Mouse (Mus musculus): ENCODE measurements around the gene Gm7137. TPM values are rescaled to one million over a fixed set of nuclear protein-coding genes. Genes with fewer than 3 reads are reported as not detected.
A peak's percentile ranks its signal among the peaks of the same experiment; 100 is the strongest.
"Not testable (repeated sequence)": the region's sequence is repeated elsewhere in the genome, so short reads cannot be mapped to it uniquely, and the experiment has no call there.

The Gm7137 gene
- polyA plus RNA-seq, 1 experiment from 2014 or later: not detected

DNA sequence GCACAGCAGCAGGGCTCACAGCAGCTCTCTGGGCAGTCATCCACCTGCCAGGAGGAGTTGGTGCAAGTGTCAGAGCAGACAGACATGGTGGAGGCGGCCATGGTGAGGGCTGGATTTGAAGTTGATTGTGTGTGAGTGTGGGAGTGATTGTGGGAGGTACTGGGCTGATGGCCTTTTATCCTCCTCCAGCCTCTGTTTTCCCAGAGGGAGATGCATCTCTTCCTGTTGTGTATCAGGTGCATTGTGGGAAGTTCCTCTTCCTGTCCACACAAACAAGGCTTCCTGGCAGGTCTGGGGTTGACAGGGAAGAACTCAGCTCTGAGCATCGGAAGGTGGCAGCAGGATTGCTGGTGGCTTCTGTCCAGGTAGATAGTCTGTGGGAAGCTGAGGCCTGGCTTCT, 7.0 kb upstream of the Gm7137 start, which contains the start of gene Gm9639:
Gene Gm9639, minus strand, starts transcription at position 101 of the 400 bp plus-strand sequence.
- H3K27ac ChIP-seq (replicated peaks): no peak within 1 kb of the TSS
- 58% methylated on average over 2 of the region's 2 CpGs for WGBS
- H3K36me3 ChIP-seq: no peaks in the 10 kb centered on the region

GRCm38 (mm10) chr10:77788621-77789020, 621 bp upstream of the Gm7137 start:
- no peaks in the 10 kb centered on the region for H3K9me3 ChIP-seq
- H3K27me3 ChIP-seq: no peaks in the 10 kb centered on the region
- WGBS: 88% methylated on average over 2 of the region's 2 CpGs
- H3K9ac ChIP-seq (replicated peaks): no peak overlapping the region
- no peaks in the 10 kb centered on the region for H3K36me3 ChIP-seq
- H3K4me2 ChIP-seq (replicated peaks): no peak overlapping the region
- no peak overlapping the region for H3K4me3 ChIP-seq
- no peak for ATAC-seq (replicated peaks)
- no peak overlapping the region for H3K27ac ChIP-seq (replicated peaks)
- H3K4me1 ChIP-seq: no peaks in the 10 kb centered on the region

More for the DNA sequence above, 7.0 kb upstream of the Gm7137 start, which contains the start of gene Gm9639:
- H3K4me1 ChIP-seq: no peaks in the 10 kb centered on the region
- ATAC-seq (replicated peaks): no peak
- no peak within 1 kb of the TSS for H3K4me3 ChIP-seq
- H3K27me3 ChIP-seq: no peaks in the 10 kb centered on the region
- no peak within 1 kb of the TSS for H3K9ac ChIP-seq (replicated peaks)
- no peaks in the 10 kb centered on the region for H3K9me3 ChIP-seq
- H3K4me2 ChIP-seq (replicated peaks): no peak within 1 kb of the TSS

GRCm38 (mm10) chr10:77783396-77783795, 4.6 kb downstream of the Gm7137 start:
- H3K27ac ChIP-seq (replicated peaks); ATAC-seq (replicated peaks); H3K4me1 ChIP-seq; H3K4me3 ChIP-seq; H3K9me3 ChIP-seq; H3K27me3 ChIP-seq; H3K9ac ChIP-seq (replicated peaks); H3K4me2 ChIP-seq (replicated peaks); H3K36me3 ChIP-seq: not testable (repeated sequence)
- 89% methylated on average over 3 of the region's 3 CpGs for WGBS

DNA sequence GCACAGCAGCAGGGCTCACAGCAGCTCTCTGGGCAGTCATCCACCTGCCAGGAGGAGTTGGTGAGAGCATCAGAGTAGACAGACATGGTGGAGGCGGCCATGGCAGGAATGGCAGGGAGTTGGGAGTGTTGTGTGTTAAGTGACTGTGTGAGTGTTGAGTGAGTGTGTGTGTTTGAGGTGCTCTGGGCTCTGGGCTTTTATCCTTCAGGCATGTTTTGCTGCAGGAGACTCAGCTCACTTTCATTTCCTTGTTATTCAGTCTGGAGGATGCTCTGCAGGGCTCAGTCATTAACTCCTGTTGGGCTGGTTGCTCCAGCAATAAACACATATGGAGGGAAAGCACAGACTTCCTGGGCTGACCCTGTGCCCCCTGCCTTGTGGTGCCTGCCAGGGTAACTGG, 5.6 kb downstream of the Gm7137 start, which contains the start of gene Gm3250:
Gene Gm3250, minus strand, starts transcription at position 101 of the 400 bp plus-strand sequence.
- WGBS: 75% methylated on average over 1 of the region's 1 CpGs
- H3K4me2 ChIP-seq (replicated peaks); ATAC-seq (replicated peaks); H3K4me1 ChIP-seq; H3K9ac ChIP-seq (replicated peaks); H3K27ac ChIP-seq (replicated peaks); H3K36me3 ChIP-seq; H3K9me3 ChIP-seq; H3K27me3 ChIP-seq; H3K4me3 ChIP-seq: not testable (repeated sequence)

DNA sequence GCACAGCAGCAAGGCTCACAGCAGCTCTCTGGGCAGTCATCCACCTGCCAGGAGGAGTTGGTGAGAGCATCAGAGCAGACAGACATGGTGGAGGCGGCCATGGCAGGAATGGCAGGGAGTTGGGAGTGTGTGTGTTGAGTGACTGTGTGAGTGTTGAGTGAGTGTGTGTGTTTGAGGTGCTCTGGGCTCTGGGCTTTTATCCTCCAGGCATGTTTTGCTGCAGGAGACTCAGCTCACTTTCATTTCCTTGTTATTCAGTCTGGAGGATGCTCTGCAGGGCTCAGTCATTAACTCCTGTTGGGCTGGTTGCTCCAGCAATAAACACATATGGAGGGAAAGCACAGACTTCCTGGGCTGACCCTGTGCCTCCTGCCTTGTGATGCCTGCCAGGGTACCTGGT, 11.2 kb downstream of the Gm7137 start, which contains the start of gene Gm7138:
Gene Gm7138, minus strand, starts transcription at position 101 of the 400 bp plus-strand sequence.
- not testable (repeated sequence) for ATAC-seq (replicated peaks); H3K27me3 ChIP-seq; H3K4me3 ChIP-seq; H3K36me3 ChIP-seq; H3K4me2 ChIP-seq (replicated peaks); H3K9me3 ChIP-seq; H3K27ac ChIP-seq (replicated peaks); H3K4me1 ChIP-seq; H3K9ac ChIP-seq (replicated peaks)
- 56% methylated on average over 1 of the region's 1 CpGs for WGBS

DNA sequence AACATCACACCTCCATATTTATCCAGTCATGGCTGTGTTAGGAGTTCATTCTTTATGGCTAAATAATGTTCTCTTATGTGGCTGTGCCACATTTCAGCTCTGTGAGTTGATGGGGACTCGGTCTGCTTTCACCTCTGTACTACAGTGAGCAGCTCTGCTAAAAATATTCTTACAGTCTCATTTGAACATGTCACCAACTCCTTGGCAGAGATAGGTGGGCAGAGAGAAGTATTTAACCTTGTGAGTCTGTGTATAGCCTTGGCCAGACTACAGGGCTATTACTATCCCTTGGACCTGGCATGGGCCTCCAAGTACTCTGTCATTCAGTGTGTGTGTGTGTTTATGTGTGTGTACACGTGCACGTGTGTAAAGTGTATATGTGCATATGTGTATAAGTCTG, 15.9 kb downstream of the Gm7137 start:
- H3K9me3 ChIP-seq; H3K36me3 ChIP-seq; H3K4me3 ChIP-seq; ATAC-seq (replicated peaks); H3K27me3 ChIP-seq; H3K4me2 ChIP-seq (replicated peaks); H3K4me1 ChIP-seq; H3K27ac ChIP-seq (replicated peaks); H3K9ac ChIP-seq (replicated peaks): not testable (repeated sequence)
- WGBS: 97% methylated on average over 3 of the region's 3 CpGs

GRCm38 (mm10) chr10:77771225-77771624, 16.8 kb downstream of the Gm7137 start, which contains the start of gene Gm3238:
Gene Gm3238, minus strand, starts transcription at chr10:77771325.
- H3K4me3 ChIP-seq; H3K4me2 ChIP-seq (replicated peaks); ATAC-seq (replicated peaks); H3K27me3 ChIP-seq; H3K9me3 ChIP-seq; H3K4me1 ChIP-seq; H3K9ac ChIP-seq (replicated peaks); H3K36me3 ChIP-seq: not testable (repeated sequence)
- 83% methylated on average over 1 of the region's 1 CpGs for WGBS
- 0 out of 2 replicates have a peak within 1 kb of the TSS, but pooled peaks have one; percentile 11 for H3K27ac ChIP-seq (replicated peaks)

GRCm38 (mm10) chr10:77769727-77770126, 18.3 kb downstream of the Gm7137 start:
- no peaks in the 10 kb centered on the region for H3K36me3 ChIP-seq
- WGBS: 87% methylated on average over 1 of the region's 1 CpGs
- no peak overlapping the region for H3K9ac ChIP-seq (replicated peaks)

DNA sequence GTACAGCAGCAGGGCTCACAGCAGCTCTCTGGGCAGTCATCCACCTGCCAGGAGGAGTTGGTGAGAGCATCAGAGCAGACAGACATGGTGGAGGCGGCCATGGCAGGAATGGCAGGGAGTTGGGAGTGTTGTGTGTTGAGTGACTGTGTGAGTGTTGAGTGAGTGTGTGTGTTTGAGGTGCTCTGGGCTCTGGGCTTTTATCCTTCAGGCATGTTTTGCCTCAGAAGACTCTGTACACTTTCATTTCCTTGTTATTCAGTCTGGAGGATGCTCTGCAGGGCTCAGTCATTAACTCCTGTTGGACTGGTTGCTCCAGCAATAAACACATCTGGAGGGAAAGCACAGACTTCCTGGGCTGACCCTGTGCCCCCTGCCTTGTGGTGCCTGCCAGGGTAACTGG, 28.4 kb downstream of the Gm7137 start, which contains the start of gene Gm3233:
Gene Gm3233, minus strand, starts transcription at position 101 of the 400 bp plus-strand sequence.
- not testable (repeated sequence) for H3K9ac ChIP-seq (replicated peaks); H3K27ac ChIP-seq (replicated peaks); H3K4me1 ChIP-seq; ATAC-seq (replicated peaks); H3K4me3 ChIP-seq; H3K9me3 ChIP-seq; H3K27me3 ChIP-seq; H3K36me3 ChIP-seq; H3K4me2 ChIP-seq (replicated peaks)
- no CpG with 5 or more reads among the region's 1 CpGs for WGBS

More at GRCm38 (mm10) chr10:77769727-77770126, 18.3 kb downstream of the Gm7137 start:
- H3K4me3 ChIP-seq: no peak overlapping the region
- no peak overlapping the region for H3K4me2 ChIP-seq (replicated peaks)
- H3K9me3 ChIP-seq: no peaks in the 10 kb centered on the region
- H3K27me3 ChIP-seq: no peaks in the 10 kb centered on the region
- no peak for ATAC-seq (replicated peaks)
- H3K27ac ChIP-seq (replicated peaks): no peak overlapping the region
- no peaks in the 10 kb centered on the region for H3K4me1 ChIP-seq

GRCm38 (mm10) chr10:77753448-77753847, 34.6 kb downstream of the Gm7137 start:
- Histone ChIP-seq H3K27ac (replicated peaks) (no peak overlapping the region), H3K4me1 (no peaks in the 10 kb centered on the region), H3K9ac (replicated peaks) (no peak overlapping the region), H3K4me2 (replicated peaks) (no peak overlapping the region), H3K27me3 (no peaks in the 10 kb centered on the region), H3K36me3 (no peaks in the 10 kb centered on the region), H3K4me3 (no peak overlapping the region), H3K9me3 (no peaks in the 10 kb centered on the region)
- ATAC-seq (replicated peaks): no peak

GRCm38 (mm10) chr10:77752312-77752711, 35.7 kb downstream of the Gm7137 start:
- not testable (repeated sequence) for H3K4me2 ChIP-seq (replicated peaks); H3K27ac ChIP-seq (replicated peaks); H3K4me3 ChIP-seq; H3K9me3 ChIP-seq; H3K27me3 ChIP-seq; ATAC-seq (replicated peaks); H3K36me3 ChIP-seq; H3K4me1 ChIP-seq; H3K9ac ChIP-seq (replicated peaks)
- WGBS: 66% methylated on average over 3 of the region's 3 CpGs

DNA sequence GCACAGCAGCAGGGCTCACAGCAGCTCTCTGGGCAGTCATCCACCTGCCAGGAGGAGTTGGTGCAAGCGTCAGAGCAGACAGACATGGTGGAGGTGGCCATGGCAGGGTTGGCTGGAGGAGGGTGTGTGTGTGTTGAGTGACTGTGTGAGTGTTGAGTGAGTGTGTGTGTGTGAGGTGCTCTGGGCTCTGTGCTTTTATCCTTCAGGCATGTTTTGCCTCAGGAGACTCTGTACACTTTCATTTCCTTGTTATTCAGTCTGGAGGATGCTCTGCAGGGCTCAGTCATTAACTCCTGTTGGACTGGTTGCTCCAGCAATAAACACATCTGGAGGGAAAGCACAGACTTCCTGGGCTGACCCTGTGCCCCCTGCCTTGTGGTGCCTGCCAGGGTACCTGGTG, 36.7 kb downstream of the Gm7137 start, which contains the start of gene Gm9736:
Gene Gm9736, minus strand, starts transcription at position 101 of the 400 bp plus-strand sequence.
- H3K27me3 ChIP-seq; H3K4me2 ChIP-seq (replicated peaks); H3K27ac ChIP-seq (replicated peaks); H3K4me3 ChIP-seq; H3K9ac ChIP-seq (replicated peaks); H3K36me3 ChIP-seq; H3K9me3 ChIP-seq; H3K4me1 ChIP-seq; ATAC-seq (replicated peaks): not testable (repeated sequence)
- 71% methylated on average over 1 of the region's 1 CpGs for WGBS

DNA sequence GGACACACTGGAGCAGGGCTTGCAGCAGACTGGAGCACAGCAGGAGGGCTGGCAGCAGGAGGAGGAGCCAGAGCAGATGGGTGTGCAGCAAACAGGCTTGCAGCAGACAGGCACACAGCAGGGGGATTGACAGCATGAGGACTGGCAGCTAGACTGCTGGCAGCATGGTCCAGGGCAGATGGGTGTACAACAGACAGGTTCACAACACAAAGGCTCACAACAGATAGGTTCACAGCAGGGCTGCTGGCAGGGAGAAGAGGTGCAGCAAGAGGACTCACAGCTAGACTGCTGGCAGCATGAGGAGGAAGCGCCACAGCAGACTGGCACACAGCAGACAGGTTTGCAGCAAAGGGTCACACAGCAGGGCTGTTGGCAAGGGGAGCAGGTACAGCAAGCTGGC, 37.3 kb downstream of the Gm7137 start:
- not testable (repeated sequence) for H3K4me1 ChIP-seq; H3K27me3 ChIP-seq; H3K27ac ChIP-seq (replicated peaks); H3K36me3 ChIP-seq; H3K4me3 ChIP-seq; H3K4me2 ChIP-seq (replicated peaks); H3K9ac ChIP-seq (replicated peaks); ATAC-seq (replicated peaks); H3K9me3 ChIP-seq
- WGBS: 73% methylated on average over 1 of the region's 1 CpGs
